Mouse (Mus musculus) midbrain, embryonic 12.5 days (tissue): ENCODE measurements around the gene Gpr171. TPM values are rescaled to one million over a fixed set of nuclear protein-coding genes. Genes with fewer than 3 reads are reported as not detected.
"Not testable (repeated sequence)": the region's sequence is repeated elsewhere in the genome, so short reads cannot be mapped to it uniquely, and the experiment has no call there.

Experiments
- ATAC-seq: fragments of 200-750 bp; cut with Nextera tagmentation; 2 replicates; pipeline ENCODE4 v1.8.0; 2017; ENCODE audit warnings: low read depth, moderate TSS enrichment, moderate library complexity; ENCODE audit not compliant: low FRiP score
- H3K27ac ChIP-seq: fragments of 300-500 bp; sonication (generic); replicated peaks from 2 replicates; pipeline ENCODE4 v1.5.1; 2016; ENCODE audit warnings: mild to moderate bottlenecking
- H3K27me3 ChIP-seq: fragments of 300-500 bp; sonication (generic); 2 replicates; pipeline ENCODE4 v1.6.1; 2016; ENCODE audit warnings: mild to moderate bottlenecking
- H3K36me3 ChIP-seq: fragments of 300-500 bp; sonication (generic); 2 replicates; pipeline ENCODE4 v1.6.1; 2016
- H3K4me1 ChIP-seq: fragments of 300-500 bp; sonication (generic); 2 replicates; pipeline ENCODE4 v1.6.1; 2016
- H3K4me2 ChIP-seq: fragments of 300-500 bp; sonication (generic); replicated peaks from 2 replicates; pipeline ENCODE4 v1.6.1; 2016; ENCODE audit warnings: mild to moderate bottlenecking, moderate library complexity
- H3K4me3 ChIP-seq: fragments of 300-500 bp; sonication (generic); 2 replicates; pipeline ENCODE4 v1.5.1; 2016; ENCODE audit warnings: mild to moderate bottlenecking
- H3K9ac ChIP-seq: fragments of 300-500 bp; sonication (generic); replicated peaks from 2 replicates; pipeline ENCODE4 v1.6.1; 2016; ENCODE audit warnings: mild to moderate bottlenecking, moderate library complexity
- H3K9me3 ChIP-seq: fragments of 300-500 bp; sonication (generic); 2 replicates; pipeline ENCODE4 v1.6.1; 2016; ENCODE audit warnings: mild to moderate bottlenecking
- WGBS: fragments of 180-500 bp; shearing (Covaris S2); methylation state at CpG from one replicate; pipeline ENCODE4 v1.1.7; 2016; 5-methylcytosine and 5-hydroxymethylcytosine counted together
- polyA plus RNA-seq: library from polyadenylated mRNA; unstranded; fragments of >200 nt; fragmentation: Nextera tagmentation; extraction: Ambion mirVana; gene quantifications from 2 replicates; pipeline ENCODE4 v1.2.1, GENCODE M21; 2016

Gpr171 gene
- polyA plus RNA-seq: 1.3 and 1.8 TPM in 2 replicates

DNA sequence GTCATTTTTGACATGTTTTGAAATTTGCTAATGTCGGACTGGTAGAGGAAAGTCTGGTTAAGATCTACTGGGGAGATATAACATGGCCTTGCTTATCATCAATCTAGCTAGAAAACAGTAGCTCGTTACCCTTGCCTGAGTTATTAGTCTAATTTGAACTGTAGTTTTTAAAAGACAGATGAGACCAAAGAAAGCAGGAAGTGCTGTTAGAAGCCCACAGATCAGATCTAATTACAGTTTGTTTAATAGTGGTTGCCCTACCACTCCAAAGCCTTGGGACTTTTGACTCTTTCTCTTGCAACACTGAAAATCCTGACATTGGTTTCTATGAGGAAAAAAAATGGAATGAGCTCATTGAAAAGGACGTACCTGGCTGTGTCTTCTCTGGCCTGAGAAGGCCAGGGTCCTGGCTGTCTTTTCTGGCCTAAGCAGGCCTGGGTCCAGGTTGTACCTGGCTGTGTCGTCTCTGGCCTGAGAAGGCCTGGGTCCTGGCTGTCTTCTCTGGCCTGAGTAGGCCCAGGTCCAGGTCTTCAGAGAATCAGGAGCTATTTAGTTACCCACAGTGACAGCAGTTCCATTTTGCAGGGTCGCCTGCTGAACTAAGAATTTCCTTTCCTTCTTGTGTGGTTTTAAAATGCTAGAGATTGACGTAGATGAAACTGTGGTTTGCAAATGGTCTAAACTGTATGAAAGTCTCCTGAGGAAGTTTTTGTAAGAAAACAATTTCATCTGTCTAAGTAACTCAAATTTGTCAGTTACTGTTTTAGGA, at the start of gene Gpr171:
Gene Gpr171 (minus strand): TSS at position 604 of the 769 bp plus-strand sequence.
- no peak within 1 kb of the TSS for H3K9ac ChIP-seq
- H3K36me3 ChIP-seq: no peaks in the 10 kb centered on the region
- H3K27me3 ChIP-seq: no peaks in the 10 kb centered on the region
- ATAC-seq: no peak
- H3K4me1 ChIP-seq: no peaks in the 10 kb centered on the region
- no peak within 1 kb of the TSS for H3K27ac ChIP-seq
- H3K4me2 ChIP-seq: no peak within 1 kb of the TSS
- no peaks in the 10 kb centered on the region for H3K9me3 ChIP-seq
- WGBS: 92% methylated on average over 6 of the region's 6 CpGs
- no peak within 1 kb of the TSS for H3K4me3 ChIP-seq

GRCm38 (mm10) chr3:59150624-59151023, 49.0 kb upstream of the Gpr171 start:
- no peak overlapping the region for H3K9ac ChIP-seq
- no peaks in the 10 kb centered on the region for H3K9me3 ChIP-seq
- 100% methylated on average over 2 of the region's 2 CpGs for WGBS
- H3K4me2 ChIP-seq: no peak overlapping the region
- H3K27ac ChIP-seq: no peak overlapping the region
- H3K27me3 ChIP-seq: no peaks in the 10 kb centered on the region
- no peaks in the 10 kb centered on the region for H3K36me3 ChIP-seq
- H3K4me3 ChIP-seq: no peak overlapping the region
- no peaks in the 10 kb centered on the region for H3K4me1 ChIP-seq
- no peak for ATAC-seq

GRCm38 (mm10) chr3:59149646-59150045, 48.0 kb upstream of the Gpr171 start:
- no peaks in the 10 kb centered on the region for H3K9me3 ChIP-seq
- no peaks in the 10 kb centered on the region for H3K36me3 ChIP-seq
- H3K4me1 ChIP-seq: no peaks in the 10 kb centered on the region
- no peak overlapping the region for H3K4me2 ChIP-seq
- H3K27me3 ChIP-seq: no peaks in the 10 kb centered on the region
- H3K27ac ChIP-seq: no peak overlapping the region
- no peak overlapping the region for H3K9ac ChIP-seq
- ATAC-seq: no peak
- H3K4me3 ChIP-seq: no peak overlapping the region

GRCm38 (mm10) chr3:59145194-59145593, 43.6 kb upstream of the Gpr171 start:
- no peaks in the 10 kb centered on the region for H3K27me3 ChIP-seq
- H3K4me3 ChIP-seq: no peak overlapping the region
- no peak for ATAC-seq
- no peaks in the 10 kb centered on the region for H3K9me3 ChIP-seq
- no peaks in the 10 kb centered on the region for H3K4me1 ChIP-seq
- no peak overlapping the region for H3K4me2 ChIP-seq
- no peak overlapping the region for H3K9ac ChIP-seq
- no peak overlapping the region for H3K27ac ChIP-seq
- no peaks in the 10 kb centered on the region for H3K36me3 ChIP-seq
- 78% methylated on average over 5 of the region's 5 CpGs for WGBS

DNA sequence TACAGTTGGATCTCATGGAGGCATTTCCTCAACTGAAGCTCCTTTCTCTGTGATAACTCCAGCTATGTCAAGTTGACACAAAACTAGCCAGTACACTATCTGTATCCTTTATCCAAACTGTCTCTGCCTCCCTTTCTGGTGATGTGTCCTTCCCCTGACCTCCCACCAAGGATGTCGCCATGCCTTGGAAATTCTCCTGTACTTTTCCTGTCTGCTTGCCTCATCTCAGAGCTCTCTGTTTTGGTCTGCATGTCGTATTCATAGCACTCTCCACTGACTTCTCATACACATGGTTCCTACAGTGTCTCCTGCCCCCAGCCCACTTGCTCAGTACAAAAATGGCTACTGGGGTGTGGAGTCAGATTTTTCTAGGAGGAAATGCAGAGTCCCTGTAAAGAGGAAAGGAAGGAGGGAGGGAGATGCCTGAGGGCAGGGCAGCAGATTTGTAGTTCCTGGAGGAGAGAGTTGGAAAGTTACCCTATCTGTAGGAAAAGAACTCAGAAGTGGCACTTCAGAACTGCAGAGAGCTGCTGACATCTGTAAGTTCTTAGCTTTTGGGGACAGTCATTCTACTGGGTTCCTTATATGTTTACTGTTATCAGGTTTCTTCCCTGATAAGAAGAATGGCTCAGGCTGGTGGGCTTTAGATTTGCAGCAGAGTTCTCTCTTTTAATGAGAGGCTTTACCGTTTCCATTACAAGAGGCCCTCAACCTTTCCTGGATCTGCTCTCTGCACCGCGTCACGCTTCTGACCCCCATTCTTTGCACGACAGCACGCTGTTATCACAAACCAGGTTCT, 40.1 kb upstream of the Gpr171 start:
- Histone ChIP-seq H3K27ac (no peak overlapping the region), H3K36me3 (no peaks in the 10 kb centered on the region), H3K27me3 (no peaks in the 10 kb centered on the region), H3K4me2 (no peak overlapping the region), H3K4me1 (no peaks in the 10 kb centered on the region), H3K9ac (no peak overlapping the region), H3K4me3 (no peak overlapping the region), H3K9me3 (no peaks in the 10 kb centered on the region)
- 78% methylated on average over 8 of the region's 8 CpGs for WGBS
- no peak for ATAC-seq

- H3K27ac ChIP-seq, ATAC-seq, H3K9ac ChIP-seq, H3K36me3 ChIP-seq, H3K4me2 ChIP-seq, H3K27me3 ChIP-seq, H3K4me3 ChIP-seq, H3K4me1 ChIP-seq, H3K9me3 ChIP-seq: not testable (repeated sequence)
- 92% methylated on average over 4 of the region's 4 CpGs for WGBS
These were observed 39.3 kb upstream of the Gpr171 start for GRCm38 (mm10) chr3:59140941-59141340.

GRCm38 (mm10) chr3:59140115-59140514, 38.5 kb upstream of the Gpr171 start:
- Histone ChIP-seq H3K4me3 (no peak overlapping the region), H3K4me1 (no peaks in the 10 kb centered on the region), H3K9ac (no peak overlapping the region), H3K4me2 (no peak overlapping the region), H3K9me3 (no peaks in the 10 kb centered on the region), H3K27me3 (no peaks in the 10 kb centered on the region), H3K36me3 (no peaks in the 10 kb centered on the region), H3K27ac (no peak overlapping the region)
- 86% methylated on average over 2 of the region's 2 CpGs for WGBS
- no peak for ATAC-seq

- Histone ChIP-seq H3K9me3 (no peaks in the 10 kb centered on the region), H3K4me2 (no peak overlapping the region), H3K36me3 (no peaks in the 10 kb centered on the region), H3K27ac (no peak overlapping the region), H3K9ac (no peak overlapping the region), H3K27me3 (no peaks in the 10 kb centered on the region), H3K4me3 (no peak overlapping the region), H3K4me1 (no peaks in the 10 kb centered on the region)
- ATAC-seq: no peak
These were observed 38.0 kb upstream of the Gpr171 start for GRCm38 (mm10) chr3:59139651-59140051.

- Histone ChIP-seq H3K4me2 (no peak overlapping the region), H3K9ac (no peak overlapping the region), H3K4me1 (no peaks in the 10 kb centered on the region), H3K27ac (no peak overlapping the region), H3K36me3 (no peaks in the 10 kb centered on the region), H3K27me3 (no peaks in the 10 kb centered on the region), H3K4me3 (no peak overlapping the region), H3K9me3 (no peaks in the 10 kb centered on the region)
- no peak for ATAC-seq
- WGBS: 75% methylated on average over 12 of the region's 12 CpGs
These were observed 37.4 kb upstream of the Gpr171 start for GRCm38 (mm10) chr3:59138946-59139468.

GRCm38 (mm10) chr3:59135911-59136653, 34.5 kb upstream of the Gpr171 start:
- H3K27me3 ChIP-seq: no peaks in the 10 kb centered on the region
- no peak overlapping the region for H3K4me3 ChIP-seq
- ATAC-seq: no peak
- H3K4me2 ChIP-seq: no peak overlapping the region
- H3K9me3 ChIP-seq: no peaks in the 10 kb centered on the region
- H3K27ac ChIP-seq: no peak overlapping the region
- H3K36me3 ChIP-seq: no peaks in the 10 kb centered on the region
- H3K9ac ChIP-seq: no peak overlapping the region
- no peaks in the 10 kb centered on the region for H3K4me1 ChIP-seq
- 74% methylated on average over 5 of the region's 5 CpGs for WGBS

- no peak overlapping the region for H3K4me2 ChIP-seq
- WGBS: 88% methylated on average over 5 of the region's 5 CpGs
These were observed 31.6 kb upstream of the Gpr171 start for GRCm38 (mm10) chr3:59133189-59133588.

GRCm38 (mm10) chr3:59131966-59132365, 30.3 kb upstream of the Gpr171 start:
- ATAC-seq: no peak
- H3K4me2 ChIP-seq: no peak overlapping the region
- 93% methylated on average over 4 of the region's 4 CpGs for WGBS

More at GRCm38 (mm10) chr3:59133189-59133588, 31.6 kb upstream of the Gpr171 start:
- H3K27me3 ChIP-seq: no peaks in the 10 kb centered on the region
- no peaks in the 10 kb centered on the region for H3K36me3 ChIP-seq
- ATAC-seq: no peak
- no peak overlapping the region for H3K27ac ChIP-seq
- H3K9me3 ChIP-seq: no peaks in the 10 kb centered on the region
- H3K4me1 ChIP-seq: no peaks in the 10 kb centered on the region
- H3K4me3 ChIP-seq: no peak overlapping the region
- H3K9ac ChIP-seq: no peak overlapping the region

More at GRCm38 (mm10) chr3:59131966-59132365, 30.3 kb upstream of the Gpr171 start:
- Histone ChIP-seq H3K9ac (no peak overlapping the region), H3K4me1 (no peaks in the 10 kb centered on the region), H3K27ac (no peak overlapping the region), H3K4me3 (no peak overlapping the region), H3K36me3 (no peaks in the 10 kb centered on the region), H3K9me3 (no peaks in the 10 kb centered on the region), H3K27me3 (no peaks in the 10 kb centered on the region)
